Mouse (Mus musculus) NIH3T3 (cell line): ENCODE data around the gene Prim2.

ENCODE experiments used
- DNase-seq: peaks from one replicate; pipeline ENCODE4 v3.0.0-alpha.2; 2012; ENCODE audit warnings: low read depth

Prim2 gene

DNA sequence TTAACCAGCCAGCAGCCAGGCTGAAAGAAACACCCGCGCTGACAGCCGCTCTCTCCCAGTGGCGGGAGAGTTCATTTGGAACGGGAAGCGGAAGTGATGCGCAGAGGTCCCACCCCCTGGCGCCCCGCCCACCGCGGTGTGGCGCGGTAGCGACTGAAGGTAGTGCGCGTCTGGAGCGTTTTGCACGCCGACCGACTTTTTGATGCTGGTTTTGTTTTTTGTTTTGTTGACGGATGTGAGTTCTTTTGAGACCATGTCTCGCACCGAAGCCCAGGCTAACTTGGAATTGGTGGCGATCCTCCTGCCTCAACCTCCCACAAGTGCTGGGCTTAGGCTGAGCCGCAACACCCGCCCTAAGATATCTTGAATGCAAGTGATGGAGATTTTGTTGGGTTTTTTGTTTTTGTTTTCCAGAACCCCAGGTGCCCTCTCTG is at the start of gene Prim2:
Gene Prim2 (minus strand): TSS at position 88 of the 434 bp plus-strand sequence.
- DNase-seq: peak; percentile 94

DNA sequence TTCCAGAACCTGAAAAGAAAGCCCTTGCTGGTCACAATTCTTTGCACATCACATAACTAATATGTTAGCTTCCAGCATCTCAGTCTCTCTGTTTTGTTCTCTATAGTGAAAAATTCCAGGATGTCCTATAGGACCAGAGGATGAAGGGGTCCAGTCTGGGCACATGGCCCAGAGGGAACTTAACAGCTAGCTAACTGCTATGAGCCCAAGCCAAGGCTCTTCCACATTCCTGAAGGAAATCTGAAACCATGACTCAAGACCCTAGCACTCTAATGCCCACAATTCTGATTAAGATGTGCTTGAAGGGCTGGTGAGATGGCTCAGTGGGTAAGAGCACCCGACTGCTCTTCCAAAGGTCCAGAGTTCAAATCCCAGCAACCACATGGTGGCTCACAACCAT is 48.0 kb upstream of the Prim2 start:
- DNase-seq: peak; percentile 79

DNA sequence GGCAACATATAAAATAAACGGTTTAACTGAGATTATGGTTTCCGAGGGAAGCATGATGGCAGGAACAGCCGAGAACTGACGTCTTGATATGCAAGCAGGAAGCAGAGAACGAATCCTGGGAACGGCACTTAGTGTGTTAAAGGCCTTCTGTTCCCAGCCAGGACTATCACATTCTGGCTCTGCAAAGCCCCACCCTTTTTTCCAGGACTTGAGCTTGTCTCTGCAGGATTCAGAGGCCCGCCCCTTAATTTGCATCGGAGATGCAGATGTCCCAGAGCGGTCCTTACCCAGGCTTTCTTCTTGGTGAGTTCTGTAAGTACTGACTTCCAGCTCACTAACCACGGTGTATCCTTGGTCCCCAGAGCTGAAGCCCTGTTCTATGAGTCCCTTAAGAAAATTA is 45.2 kb upstream of the Prim2 start:
- no peak for DNase-seq

DNA sequence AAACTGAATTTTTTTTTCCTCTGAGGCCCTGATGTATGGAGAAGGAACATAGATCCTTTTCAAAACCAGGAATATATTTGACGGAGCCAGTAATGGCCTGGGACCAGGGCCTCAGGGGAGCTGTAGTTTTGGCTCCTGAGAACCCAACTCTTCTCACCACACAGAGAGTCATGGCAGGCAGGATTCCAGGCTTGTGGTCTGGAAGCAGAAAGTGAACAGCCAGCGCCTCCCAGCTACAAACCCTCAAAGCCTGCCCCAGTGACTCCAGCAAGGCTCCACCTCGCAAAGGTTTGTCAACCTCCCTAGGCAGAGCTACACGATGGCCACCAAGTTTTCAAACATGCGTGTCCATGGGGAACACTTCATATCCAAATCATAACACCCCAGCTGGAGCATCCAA is 42.4 kb upstream of the Prim2 start:
- peak; percentile 65 for DNase-seq

DNA sequence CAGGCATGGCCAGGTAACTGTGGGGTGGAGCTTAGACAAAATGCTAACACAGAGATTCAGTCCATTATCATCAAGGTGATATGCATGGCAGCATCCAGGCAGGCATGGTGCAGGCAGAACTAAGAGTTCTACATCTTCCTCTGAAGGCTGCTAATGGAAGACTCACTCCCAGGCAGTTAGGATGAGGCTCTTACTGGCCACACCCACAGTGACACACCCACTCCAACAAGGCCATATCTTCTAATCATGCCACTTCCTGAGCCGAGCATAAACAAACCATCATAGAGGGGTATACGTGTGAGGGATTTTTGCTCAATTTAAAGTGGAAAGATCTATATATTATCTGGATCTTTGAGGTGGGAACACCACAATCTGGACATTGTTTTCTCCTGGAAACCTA is 40.0 kb upstream of the Prim2 start:
- DNase-seq: no peak

DNA sequence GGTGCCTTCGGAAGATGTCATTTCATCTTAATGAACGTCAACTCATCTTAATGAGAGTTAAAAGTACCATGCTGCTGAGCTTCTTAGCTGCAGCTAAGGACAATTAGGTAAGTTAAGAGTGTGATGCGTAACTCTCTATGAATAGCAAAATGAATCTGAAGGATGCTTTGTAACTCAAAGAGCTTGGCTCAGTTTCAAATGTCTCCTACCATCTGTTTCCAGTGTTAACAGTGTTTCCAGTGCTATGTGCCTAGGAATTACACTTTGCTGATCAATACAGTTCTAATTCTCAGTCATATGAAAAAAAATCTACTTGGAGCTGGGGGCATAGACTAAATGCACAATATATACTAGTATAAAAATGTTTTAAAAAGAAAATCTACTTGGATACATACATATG is 31.6 kb upstream of the Prim2 start:
- DNase-seq: no peak

DNA sequence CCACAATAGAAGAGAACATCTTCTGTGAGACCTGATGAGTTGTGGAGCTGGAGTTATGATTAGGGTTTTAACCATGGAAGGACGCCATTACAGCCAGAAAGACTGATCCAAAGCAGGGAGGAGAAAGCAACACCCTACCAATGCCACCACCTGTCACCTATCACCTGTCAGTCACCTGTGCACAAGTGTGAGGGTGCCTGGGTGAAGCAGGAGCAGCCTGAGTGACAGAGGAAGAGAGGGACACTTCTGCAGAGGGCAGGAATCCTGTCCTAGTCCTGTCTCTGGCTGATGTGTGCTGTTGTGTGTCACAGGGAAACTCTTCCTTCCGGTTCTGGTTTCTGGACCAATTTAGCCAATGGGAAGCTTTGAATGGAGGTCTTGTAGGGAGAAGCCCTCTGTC is 26.4 kb upstream of the Prim2 start:
- no peak for DNase-seq

DNA sequence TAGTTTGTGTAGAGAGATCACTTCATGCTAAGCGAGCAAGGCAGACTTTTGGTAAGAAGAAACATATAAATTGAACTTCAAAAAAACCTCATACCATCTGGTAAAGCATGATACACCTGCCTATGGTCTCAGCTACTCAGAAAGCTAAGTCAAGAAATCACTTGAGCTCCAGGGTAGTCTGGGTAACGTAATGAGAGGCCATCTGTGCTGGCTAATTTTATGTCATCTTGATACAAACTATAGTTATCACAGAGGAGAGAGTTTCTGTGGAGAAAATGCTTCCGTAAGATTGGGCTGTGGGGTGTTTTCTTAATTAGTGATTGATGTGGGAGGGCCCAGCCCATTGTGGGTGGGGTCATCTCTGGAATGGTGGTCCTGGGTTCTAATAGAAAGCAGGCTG is 24.3 kb upstream of the Prim2 start:
- no peak for DNase-seq

DNA sequence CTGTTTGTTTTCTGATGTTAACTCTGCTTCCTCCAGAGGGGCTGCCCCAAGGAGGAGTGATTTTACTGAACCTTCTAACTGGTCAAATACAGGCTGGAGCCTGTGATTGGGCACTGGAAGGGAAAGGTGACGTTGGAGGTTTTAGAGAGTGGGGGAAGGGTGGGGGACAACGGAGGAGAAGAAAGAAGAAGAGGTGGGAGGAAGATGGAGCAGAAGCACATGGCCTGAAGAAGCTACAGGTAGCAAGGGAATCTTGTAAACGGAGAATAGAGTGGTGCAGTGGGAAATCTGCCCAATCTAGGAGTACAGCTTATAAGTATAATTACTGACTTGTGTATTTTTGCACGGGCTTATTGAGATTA is 20.5 kb upstream of the Prim2 start:
- DNase-seq: no peak

DNA sequence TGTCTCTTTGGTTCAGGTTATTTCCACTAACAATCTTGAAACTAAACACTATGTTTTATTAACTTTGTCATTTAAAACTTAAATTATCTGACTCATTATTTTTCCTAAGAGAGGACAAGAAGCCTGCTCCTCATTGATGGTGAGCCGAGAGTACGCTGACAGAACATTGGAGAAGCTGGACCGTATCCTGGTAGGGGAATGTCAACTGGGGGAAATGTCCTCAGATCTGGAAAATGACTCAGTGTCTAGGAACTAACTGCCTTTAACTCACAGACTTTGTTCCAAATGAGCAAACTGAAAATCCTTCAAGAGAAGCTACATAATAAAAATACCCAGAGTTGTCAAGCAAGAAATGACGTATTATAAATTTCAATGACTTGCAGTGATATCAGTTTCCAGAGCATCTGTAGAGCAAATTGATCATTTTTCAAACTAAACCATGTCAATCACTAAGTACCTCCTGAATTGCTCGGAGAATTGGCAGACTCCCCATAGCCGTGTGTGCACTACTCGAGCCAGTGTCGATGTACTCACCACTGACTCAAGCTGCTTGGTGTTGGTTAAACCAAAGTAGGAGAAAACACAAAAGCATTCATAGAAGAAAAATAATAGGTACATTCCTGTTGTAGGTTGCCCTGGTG is 20.0 kb upstream of the Prim2 start:
- DNase-seq: peak; percentile 77

DNA sequence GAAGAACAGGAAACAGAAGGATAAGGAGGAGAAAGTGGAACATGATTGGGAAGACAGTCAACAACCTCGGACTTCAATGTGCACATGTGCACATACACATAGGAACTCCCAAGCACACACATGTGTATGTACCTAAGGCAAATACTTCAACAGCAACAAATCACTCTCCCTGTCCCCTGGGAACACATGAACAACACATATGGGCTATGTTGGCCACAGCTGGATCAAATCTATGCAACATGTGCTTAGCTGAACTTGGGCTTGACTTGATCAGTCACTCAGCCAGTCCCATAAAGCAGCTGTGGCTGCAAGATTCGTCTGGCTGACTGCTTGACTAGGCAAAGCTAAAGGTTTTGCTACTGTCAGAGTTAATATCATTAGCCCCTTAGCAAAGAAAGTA is 19.2 kb upstream of the Prim2 start:
- peak; percentile 70 for DNase-seq

DNA sequence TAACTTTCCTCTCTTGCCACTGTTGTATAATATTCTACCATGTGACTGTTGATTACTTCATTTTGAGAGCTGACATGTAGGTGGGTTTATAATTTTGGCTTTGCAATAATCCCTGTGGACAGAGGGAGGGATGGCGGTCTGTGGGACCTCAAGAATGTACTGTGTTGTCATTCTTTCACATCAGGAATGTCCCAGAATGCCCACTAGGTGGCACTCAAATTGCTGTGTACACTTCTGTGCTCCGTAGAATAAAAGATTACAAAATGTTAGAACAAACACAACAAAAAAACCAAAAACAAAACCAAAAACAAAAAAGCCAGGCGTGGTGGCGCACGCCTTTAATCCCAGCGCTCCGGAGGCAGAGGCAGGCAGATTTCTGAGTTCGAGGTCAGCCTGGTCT is 14.9 kb upstream of the Prim2 start:
- DNase-seq: peak; percentile 79

DNA sequence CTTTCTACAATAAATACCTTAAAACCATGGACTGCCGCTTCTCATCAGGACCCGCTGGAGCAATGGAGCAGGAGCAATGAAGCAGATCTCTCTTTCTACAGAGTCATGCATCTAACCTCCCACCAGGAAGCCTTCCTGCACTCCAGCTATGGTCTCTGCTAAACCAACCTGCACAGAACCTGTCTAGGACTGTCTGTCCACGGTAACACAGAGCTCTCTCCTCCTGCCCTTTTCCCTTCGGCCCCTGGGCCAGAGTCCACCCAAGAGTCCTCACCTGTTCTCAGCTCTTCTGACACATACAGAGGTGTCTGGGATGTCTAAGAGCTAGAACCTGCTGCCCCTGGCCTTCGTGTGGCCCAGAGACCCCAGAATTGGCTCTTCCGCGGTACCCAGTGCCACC is 11.3 kb upstream of the Prim2 start:
- DNase-seq: no peak

DNA sequence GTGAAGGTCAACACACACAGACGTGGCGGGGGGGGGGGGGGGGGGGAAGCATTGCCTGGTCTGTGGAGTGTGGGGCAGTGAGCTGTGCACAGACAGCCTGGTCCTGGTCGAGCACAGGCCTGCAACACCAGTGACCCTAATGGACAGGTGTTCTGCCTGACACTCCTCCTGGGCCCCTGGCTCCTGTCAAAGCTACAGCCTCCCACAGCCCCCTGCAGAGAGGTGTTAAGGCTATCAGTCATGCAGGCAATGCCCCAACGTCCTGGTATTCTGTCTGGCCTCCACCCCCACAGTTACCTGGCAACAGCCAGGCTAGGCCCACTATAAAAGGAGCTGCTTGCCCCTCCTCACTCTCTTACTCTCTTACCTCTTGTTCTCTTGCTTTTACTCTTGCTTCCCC is 10.8 kb upstream of the Prim2 start:
- no peak for DNase-seq

DNA sequence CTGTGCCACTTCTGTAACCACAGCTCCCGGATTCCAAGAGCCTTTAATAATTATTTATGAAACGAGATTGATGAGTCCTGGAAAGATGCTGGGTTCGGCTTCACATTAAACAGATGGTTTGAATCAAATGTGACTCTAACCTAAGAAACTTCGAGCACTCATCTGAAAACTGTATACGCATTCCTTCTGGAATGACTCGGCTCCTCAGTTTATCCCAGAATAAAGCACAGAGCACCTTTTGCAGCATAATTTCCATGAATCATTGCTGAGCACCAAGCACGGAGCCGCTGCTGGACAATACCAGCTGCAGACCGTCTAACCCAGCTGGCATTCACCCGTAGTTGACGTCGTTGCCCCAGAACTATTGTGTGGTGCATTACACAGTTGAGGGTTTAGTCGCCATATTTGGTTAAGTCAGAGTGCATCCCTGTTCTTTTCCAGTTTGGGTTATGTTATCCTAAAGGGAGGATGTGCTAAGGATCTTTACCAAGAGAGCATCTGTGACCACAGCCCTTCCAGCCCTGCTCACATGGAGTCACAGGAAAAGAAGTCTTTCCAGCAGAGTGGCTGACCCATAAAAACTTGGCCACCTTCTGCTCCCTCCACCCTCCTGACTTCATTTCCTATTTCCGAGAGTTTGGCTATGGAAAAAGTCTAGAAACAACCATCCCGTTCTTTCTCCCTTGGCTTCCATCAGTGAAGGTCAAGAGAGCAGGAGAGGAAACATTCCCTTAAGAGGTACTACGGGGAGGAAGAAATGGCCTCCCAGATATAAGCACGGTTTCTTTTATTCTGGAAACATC is 3.8 kb upstream of the Prim2 start:
- peak; percentile 85 for DNase-seq

DNA sequence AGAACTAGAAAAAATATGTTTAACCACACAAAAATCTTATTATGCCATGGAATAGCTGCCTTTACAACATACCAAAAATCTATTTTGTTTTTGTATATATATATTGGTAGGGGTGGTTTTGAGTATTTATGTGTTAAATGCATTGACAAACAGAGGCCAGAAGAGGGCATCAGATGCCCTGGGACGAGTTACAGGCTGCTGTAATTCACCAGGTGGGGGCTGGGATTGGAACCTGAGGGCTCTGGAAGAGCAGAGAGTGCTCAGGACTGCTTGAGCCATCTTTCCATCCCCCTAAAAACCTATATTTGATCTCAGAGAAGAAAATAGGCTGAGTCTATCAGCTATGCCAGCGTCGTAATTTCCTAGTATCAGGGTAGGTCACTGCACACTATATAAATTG is 2.9 kb upstream of the Prim2 start:
- peak; percentile 90 for DNase-seq

DNA sequence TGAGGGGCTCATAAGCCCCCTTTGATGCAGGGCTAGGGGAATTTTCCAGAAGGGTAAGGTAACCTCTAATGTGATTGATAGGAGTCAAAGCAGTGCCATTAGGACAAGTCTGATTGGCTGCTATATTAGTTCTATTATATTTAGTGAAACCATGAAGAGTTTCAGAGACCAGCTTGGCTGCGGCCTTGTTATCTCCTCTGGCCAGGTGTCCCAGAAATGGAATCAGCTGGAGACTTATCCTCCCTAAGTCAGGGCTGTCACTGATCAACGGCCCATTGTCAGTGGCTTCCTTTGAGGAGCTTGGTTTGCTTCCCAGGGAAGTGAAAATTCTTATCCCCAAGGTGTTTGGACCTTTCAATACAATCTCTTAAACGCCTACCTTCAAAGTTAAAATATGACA is 2.5 kb upstream of the Prim2 start:
- no peak for DNase-seq

DNA sequence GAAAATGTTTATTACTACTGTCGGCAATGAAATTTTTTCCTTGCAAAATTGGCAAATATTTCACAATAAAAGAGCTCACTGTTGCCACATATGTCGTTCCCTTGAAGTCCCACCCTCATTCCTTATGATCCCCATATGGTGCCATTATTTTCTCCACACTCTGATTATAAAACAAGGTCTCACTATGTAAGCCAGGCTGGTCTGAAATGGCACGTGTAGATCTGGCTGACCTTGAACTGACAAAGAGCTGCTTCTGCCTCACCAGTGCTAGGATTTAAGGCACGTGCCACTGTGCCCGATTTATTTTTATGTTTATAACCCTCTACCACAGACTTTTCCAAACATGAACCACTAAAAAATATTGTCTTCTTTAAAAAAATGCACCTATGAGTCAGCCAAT is 1.8 kb upstream of the Prim2 start:
- no peak for DNase-seq

DNA sequence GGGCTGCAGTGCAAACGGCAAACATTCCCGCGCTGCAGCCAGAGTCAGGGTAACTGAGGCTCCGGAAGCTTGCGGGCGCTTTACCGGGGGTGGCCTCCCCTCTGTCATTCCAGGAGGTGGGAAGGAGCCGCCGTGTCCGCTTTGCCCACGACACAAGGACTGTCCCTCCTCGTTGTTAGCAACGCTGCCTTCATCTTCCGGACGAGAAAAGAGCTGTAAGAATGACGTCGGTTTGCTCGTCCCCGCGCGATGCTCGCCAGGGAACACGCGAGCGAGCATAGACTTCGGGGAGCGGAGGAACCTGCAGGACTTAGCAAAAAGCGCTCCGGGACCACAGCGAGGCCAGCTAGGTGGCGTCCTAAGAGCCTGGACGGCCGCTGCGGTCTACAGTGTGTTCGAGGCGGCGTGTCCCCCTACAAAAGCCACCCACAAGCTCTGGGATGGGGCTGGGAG is 595 bp upstream of the Prim2 start:
- peak; percentile 88 for DNase-seq

DNA sequence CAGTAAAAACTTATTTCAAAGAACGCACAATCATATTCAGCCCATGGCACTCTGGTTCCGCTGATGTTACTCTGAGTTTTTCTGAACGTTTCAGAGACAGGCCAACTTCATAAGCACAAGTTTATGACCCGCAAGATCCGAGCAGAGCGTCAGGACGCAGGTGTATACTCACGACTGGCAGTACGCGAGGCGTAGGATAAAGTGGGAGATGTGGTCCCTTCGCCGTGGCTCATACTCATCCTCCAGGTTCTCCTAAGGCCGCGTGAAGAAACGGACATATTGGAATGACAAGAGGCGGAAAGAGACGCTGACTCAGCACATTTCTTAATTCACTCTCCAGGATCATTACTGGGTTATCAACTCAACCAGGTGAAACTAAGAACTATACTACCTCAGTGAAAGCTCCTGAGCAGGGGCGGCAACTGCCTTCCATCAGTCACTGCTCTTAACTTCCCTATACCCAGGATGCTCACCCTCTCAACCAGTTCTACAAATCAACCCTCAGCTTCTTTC is 5.9 kb downstream of the Prim2 start:
- DNase-seq: no peak

DNA sequence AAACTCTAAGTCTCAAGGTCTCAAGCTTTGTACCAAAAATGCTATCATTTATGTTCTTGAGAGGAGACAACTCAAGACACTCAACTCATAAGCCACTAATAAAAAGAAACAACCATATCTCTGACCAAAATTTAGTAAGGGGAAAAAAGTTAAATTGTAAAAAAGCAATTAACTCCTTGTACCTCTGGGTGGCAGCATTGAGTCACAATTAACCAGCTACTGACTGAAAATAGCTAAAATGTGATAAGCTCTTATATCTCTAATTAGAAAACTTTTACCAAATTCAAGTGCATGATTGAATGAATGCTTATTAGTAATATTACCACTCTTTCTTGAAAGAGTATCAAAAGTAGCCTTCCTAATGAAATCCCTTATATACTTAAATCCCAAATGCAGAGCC is 6.4 kb downstream of the Prim2 start:
- peak; percentile 76 for DNase-seq

DNA sequence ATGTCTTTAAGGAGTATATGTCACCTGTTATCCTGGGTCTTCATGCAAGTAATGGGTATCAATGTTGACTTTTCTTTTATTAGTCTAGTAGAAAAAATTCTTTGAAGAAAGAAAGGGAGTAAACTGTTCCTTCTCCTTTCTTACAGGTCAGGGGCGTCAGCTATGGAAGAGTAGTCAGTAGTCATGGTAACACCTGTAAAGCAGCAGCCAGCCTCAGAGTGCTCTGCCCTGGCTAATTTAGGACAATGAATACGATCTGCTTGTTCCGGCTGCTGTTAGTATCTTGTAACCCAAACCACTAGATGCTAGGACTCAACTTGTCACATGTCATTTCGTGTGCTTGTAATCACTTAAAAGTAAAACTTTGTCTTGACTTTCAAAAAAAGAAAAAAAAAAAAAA is 11.3 kb downstream of the Prim2 start:
- DNase-seq: no peak

DNA sequence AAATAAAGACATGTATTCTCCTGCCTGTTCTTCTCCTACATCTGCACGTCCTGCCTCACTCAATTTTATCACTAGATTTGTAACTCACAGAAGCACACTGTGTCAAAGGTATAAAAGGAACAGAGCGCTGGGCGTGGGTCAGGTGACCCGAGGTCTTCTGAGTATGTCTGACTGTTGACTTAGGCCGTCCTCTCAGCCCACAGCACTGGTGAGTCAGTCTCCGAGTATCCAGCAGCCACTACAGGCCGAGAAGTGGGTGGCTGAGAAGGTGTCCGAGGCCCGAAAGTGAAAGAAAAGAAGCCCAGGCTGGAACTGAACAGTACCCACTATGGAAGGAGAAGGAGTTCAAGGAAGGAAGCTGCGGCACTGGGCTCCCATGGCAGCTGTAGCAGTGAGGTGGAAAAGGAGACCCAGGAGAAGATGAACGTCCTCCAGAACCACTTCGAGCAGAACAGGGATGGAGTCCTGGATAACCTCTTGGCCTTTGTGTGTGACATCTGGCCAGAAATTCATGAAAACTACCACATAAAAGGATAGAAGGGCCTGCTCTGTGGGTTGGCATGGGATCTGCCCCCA is 11.9 kb downstream of the Prim2 start:
- peak; percentile 84 for DNase-seq
